Mouse (Mus musculus) heart, adult 9 months (tissue): ENCODE measurements around the gene Rnft1.
"Not testable (repeated sequence)": the region's sequence is repeated elsewhere in the genome, so short reads cannot be mapped to it uniquely, and the experiment has no call there.

ENCODE experiments used
- DNase-seq, 2 experiments: peaks; one replicate each; pipeline ENCODE4 v3.0.0; 2022; ENCODE audit warnings: low spot score in 2 of 2

The Rnft1 gene

GRCm38 (mm10) chr11:86517229-86517628 lies 32.8 kb downstream of the Rnft1 start:
- no peak for DNase-seq

GRCm38 (mm10) chr11:86519751-86520150 lies 35.3 kb downstream of the Rnft1 start:
- DNase-seq: no peak

GRCm38 (mm10) chr11:86527528-86527927 lies 43.1 kb downstream of the Rnft1 start:
- no peak for DNase-seq

- DNase-seq: no peak
Measured at GRCm38 (mm10) chr11:86532834-86533233, 48.4 kb downstream of the Rnft1 start.

- DNase-seq: not testable (repeated sequence)
Measured at GRCm38 (mm10) chr11:86533302-86533701, 48.8 kb downstream of the Rnft1 start.

- DNase-seq: no peak
Measured at GRCm38 (mm10) chr11:86534201-86534910, 49.9 kb downstream of the Rnft1 start.

GRCm38 (mm10) chr11:86538786-86539185 lies 54.3 kb downstream of the Rnft1 start:
- DNase-seq: no peak

GRCm38 (mm10) chr11:86539716-86540475 lies 55.4 kb downstream of the Rnft1 start:
- no peak for DNase-seq

GRCm38 (mm10) chr11:86540476-86540845 lies 56.0 kb downstream of the Rnft1 start:
- DNase-seq: no peak

- no peak for DNase-seq
Measured at GRCm38 (mm10) chr11:86542851-86543250, 58.4 kb downstream of the Rnft1 start.

GRCm38 (mm10) chr11:86543960-86544638 lies 59.6 kb downstream of the Rnft1 start:
- DNase-seq: no peak

- DNase-seq: peak; percentile 99
Measured at GRCm38 (mm10) chr11:86544639-86545299, 60.3 kb downstream of the Rnft1 start, which contains the start of the genes Rps6kb1 and Tubd1. Gene Rps6kb1 (minus strand): TSS chr11:86544805. Gene Tubd1 (plus strand): TSS chr11:86544991.

- DNase-seq: no peak
Measured at GRCm38 (mm10) chr11:86545556-86545955, 61.1 kb downstream of the Rnft1 start.

- no peak for DNase-seq
Measured at GRCm38 (mm10) chr11:86547412-86547811, 63.0 kb downstream of the Rnft1 start.
